Mouse (Mus musculus) cerebellum, adult 9-11 months (tissue): ENCODE data around the gene Tob1.

Source experiments
- DNase-seq: peaks from one replicate; pipeline ENCODE4 v3.0.0; 2022

Tob1 gene

GRCm38 (mm10) chr11:94199771-94200170 is 11.5 kb upstream of the Tob1 start:
- no peak for DNase-seq

- DNase-seq, result no peak
These were observed 10.8 kb upstream of the Tob1 start for GRCm38 (mm10) chr11:94200422-94200821.

GRCm38 (mm10) chr11:94202106-94202505 is 9.1 kb upstream of the Tob1 start:
- DNase-seq, result no peak

DNA sequence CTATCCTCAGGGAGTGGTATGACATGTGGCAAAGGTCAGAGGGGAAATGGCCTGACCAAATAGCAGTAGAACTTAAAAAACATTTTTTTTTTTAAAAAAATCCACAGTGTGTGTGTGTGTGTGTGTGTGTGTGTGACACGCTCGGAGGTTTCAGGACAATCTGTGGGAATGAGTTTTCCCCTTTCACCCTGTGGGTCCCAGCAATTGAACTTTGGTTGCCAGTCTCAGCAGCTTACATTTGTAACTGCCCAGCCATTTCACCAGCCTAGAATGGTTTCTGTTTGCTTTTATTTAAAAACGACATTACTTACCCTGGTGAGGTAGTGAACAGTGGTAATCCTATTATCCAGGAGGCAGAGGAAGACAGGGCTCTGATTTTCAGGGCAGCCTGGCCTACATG is 8.2 kb upstream of the Tob1 start:
- DNase-seq, result no peak

GRCm38 (mm10) chr11:94206398-94207114 is 4.7 kb upstream of the Tob1 start:
- no peak for DNase-seq

DNA sequence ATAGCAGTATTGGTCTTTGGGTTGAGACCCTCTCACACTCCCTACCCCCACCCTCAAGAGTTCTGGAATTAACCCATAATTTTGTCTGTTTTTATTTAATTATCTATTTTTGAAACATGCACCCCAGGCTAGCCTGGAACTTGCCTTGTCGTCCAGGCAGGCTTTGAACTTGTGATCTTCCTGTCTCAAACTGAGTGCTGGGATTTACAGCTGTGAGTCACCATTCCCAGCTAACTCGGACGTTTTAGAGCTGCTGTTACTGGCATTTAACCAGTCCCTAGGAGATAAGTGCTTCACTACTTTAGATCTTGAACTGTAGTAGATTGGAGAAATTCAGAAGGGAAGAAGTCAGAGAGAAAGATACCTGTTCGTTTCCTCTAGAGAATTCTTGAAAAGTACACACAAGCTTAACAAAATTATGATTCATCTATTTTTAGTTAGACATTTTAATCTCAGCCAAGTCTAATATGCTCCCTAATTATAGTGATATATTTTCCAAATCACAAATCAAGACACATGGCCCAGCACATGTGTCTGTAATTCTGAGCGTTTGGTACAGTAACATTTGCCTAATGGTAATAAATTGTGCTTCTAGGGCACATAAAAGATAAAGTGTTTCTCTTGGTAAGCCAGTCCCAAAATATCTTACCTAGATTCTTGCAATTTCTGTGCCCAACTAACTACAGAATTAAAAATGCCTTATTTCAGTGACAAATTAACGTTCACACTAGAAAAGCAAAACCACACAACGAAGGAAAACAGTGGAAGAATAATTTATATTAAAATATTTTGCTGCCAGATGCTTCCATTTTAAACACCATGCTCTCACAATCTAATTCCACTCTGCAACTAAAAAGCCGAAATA is 2.2 kb upstream of the Tob1 start:
- DNase-seq, result peak; percentile 63

- no peak for DNase-seq
These were observed 1.5 kb upstream of the Tob1 start for GRCm38 (mm10) chr11:94209695-94210131.

GRCm38 (mm10) chr11:94210191-94211086 is 815 bp upstream of the Tob1 start:
- peak; percentile 98 for DNase-seq

- DNase-seq, result peak; percentile 88
These were observed 616 bp downstream of the Tob1 start for GRCm38 (mm10) chr11:94211651-94212488.

DNA sequence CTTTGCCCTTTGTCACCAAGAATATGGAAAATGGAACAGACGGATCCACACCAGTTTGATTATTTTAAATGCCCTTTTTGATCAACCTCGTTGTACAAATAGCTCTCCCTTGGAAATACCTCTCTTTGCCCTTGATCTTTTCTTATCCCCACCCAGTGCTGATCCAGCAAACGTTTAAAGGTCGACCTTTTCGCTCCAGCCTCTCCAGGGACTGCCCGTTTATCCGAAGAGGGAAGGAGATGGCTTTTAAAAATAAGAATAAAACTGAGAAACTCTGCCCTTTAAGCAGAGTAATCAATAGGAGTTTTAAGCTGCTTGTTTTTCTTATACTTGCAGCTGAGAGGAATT is 1.2 kb downstream of the Tob1 start:
- DNase-seq, result no peak

- no peak for DNase-seq
These were observed 1.7 kb downstream of the Tob1 start for GRCm38 (mm10) chr11:94212997-94213396.

DNA sequence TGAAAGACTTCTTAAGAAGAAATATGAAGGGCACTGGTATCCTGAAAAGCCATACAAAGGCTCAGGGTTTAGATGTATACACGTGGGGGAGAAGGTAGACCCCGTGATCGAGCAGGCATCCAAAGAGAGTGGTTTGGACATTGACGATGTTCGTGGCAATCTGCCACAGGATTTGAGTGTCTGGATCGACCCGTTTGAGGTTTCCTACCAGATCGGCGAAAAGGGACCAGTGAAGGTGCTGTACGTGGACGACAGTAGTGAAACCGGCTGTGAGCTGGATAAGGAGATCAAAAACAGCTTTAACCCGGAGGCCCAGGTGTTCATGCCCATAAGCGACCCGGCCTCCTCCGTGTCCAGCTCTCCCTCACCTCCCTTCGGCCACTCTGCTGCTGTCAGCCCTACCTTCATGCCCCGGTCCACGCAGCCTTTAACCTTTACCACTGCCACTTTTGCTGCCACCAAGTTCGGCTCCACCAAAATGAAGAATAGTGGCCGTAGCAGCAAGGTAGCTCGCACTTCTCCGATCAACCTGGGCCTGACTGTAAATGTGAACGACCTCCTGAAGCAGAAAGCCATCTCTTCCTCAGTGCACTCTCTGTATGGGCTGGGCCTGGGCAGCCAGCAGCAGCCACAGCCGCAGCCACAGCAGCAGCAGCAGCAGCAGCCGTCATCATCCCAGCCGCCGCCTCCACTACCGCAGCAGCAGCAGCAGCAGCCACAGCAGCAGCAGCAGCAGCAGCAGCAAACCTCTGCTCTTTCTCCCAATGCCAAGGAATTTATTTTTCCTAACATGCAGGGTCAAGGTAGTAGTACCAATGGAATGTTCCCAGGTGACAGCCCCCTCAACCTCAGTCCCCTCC is 2.7 kb downstream of the Tob1 start:
- DNase-seq, result peak; percentile 70

DNA sequence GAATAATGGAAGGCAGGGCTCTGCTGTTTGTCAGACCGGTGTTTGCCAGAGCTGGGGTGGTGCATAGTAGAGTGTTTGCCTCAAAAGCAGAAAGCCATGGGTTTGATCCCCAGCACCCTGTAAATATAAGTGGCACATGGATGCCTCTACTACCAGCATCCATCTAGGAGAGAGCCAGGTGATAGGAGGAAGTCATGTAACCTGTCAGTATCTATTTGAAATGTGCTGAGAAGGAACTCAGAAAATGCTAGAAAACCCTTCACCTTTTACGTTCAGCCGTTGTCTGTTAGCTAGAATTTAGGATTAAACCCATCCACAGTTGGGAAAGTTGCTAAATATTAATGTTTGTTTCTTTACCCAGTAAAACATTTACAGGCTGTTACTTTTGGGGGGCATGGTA is 4.3 kb downstream of the Tob1 start:
- no peak for DNase-seq

DNA sequence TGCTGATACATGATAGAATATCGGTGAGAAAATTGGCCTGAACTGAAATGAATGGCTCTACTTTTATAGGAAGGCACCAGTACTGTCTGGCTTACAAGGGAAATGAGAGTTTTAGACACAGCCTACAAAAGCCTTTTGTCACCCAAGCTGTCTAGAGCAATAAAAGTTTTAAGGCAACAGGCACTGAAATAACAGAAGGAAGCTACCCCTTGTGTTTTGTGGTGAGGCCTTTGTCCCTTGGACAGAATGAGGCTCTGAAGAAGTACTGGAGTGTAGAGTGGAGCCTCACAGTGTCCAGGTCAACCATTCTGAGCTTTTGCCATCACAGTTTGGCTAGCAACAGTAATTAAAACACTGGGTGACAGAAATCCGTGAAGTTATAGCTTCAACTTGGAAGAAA is 5.0 kb downstream of the Tob1 start:
- no peak for DNase-seq

- no peak for DNase-seq
These were observed 10.0 kb downstream of the Tob1 start for GRCm38 (mm10) chr11:94221257-94221656.

DNA sequence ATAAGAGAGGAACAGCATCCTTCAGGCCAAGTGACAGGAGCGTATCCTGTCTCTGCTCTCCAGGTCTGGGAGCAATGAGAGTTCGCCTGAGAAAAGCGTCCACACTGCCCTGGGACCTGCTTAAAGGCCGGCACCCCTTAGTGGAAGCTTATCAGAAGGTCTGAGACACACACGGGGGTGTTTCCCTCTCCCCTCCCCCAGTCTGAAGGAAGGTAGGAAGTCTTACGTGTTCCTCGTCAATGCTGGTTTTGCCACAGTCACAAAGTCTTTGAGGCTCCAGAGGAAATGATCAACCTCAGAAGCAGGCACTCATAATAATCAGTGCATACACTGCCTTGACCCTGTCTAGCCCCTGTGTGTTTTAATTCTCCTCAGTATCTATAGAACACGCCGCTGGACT is 12.3 kb downstream of the Tob1 start:
- DNase-seq, result no peak

- peak; percentile 57 for DNase-seq
These were observed 14.7 kb downstream of the Tob1 start for GRCm38 (mm10) chr11:94225985-94226384.

DNA sequence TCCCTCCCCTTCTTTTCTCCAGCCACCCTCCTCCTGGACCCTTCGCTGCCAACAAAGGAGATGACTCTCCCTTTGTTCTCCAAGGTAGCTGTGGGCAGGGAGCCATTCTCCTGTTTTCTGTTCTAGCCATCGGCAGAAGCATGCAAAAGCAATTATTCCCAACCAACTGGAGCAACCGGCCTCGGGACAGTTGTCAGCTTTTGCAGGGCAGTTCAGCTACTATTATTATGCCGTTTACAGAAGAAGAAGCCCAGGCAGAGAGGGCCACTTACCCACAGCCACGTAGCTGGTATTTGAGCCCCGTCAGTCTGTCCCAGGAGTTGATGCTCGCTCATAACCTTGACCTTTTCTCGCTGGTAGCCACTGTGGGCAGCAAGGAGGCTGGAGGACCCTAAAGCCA is 17.2 kb downstream of the Tob1 start:
- peak; percentile 69 for DNase-seq

DNA sequence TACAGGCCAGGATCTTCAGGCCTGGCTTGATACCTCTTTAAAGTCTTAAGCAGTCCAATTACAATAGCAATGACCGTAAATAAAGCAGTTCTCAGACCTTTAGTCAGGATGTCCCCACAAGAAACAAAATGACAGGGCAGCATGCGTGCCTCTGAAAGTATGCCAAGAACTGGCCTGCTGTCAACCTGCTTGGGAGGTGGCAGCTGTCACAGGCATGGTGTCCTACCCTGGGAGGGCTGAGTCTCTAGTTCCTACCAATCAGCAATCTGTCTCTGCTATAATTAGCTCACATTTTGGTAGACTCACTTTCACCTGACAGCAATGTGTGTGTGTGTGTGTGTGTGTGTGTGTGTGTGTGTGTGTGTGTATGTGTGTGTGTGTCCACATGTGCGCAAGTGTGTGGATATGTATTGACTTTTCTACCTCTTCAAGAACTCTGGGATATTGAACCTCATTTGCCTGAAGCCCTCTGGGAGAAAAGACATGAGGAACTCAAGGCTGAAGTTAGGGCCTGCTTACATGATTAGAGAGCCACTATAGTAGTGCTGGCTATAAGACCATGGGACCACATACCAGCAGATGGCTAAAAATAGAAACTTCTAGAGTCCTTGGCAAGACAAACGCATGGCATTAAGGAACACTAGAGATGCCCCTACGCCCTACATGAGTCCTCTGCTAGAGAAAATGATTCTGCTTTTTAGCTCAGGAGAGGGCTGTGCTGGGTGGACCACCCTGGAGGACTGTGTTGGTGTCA is 18.1 kb downstream of the Tob1 start:
- DNase-seq, result peak; percentile 90

DNA sequence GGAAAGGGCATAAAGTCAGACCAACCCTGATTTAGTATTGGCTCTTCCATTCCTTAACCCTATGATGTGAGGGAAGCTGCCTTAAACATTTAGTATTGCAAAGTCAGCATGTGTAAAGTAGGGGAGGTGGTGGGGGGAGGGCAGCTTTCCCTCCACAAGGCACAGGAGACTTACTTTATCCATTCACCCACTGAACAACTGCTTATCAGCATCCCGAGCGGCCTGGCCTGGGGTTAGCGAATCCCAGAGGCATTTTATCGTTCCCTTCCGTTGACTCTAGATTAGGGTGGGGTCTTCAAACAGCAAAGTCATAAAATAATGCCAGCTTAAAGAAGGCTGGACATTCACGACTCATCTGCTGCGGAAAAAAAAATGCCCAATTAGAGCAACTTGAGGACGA is 19.0 kb downstream of the Tob1 start:
- DNase-seq, result peak; percentile 36
